Mouse (Mus musculus): ENCODE measurements at regions not wholly inside any gene's neighbourhood (a gene's known extent, or its start where the extent isn't known, plus 50 kb on each side); places are given as distances from the start of the nearest gene placed in this dataset.

GRCm38 (mm10) chr15:87922091-87922490, 378.0 kb downstream of the Fam19a5 start:
- TF ChIP-seq CTCF (IDR thresholded peaks at IDR 0.05; ENCODE audit: borderline replicate concordance, extremely low read depth, insufficient read depth, insufficient read length), result no peak
- TF ChIP-seq POLR2A (IDR thresholded peaks at IDR 0.05; ENCODE audit: borderline replicate concordance, extremely low read depth, insufficient read depth, insufficient read length, poor library complexity, severe bottlenecking), result no peak

Measured in brain, embryonic 14.5 days (tissue).